Mouse (Mus musculus): ENCODE measurements at regions not wholly inside any gene's neighbourhood (a gene's known extent, or its start where the extent isn't known, plus 50 kb on each side); places are given as distances from the start of the nearest gene placed in this dataset.

DNA sequence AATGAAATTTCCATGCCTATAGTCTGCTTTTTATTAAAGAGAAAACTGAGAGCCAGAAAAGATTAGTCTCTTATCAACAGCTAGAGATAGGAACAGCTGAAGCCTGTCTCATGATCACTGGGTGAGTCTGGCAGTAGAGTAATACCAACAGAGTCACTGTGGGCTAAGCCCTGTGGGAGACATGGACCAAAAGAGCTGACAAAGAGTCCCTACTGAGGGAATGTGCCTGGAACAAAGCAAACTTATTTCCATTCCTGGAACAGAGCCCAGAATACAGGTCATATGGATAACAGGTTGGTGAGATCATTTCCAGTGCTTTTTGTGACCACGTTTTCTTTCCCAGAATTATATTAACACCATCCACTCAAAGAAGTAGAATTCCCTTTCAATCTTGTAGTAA is 237.4 kb downstream of the Tmsb4x start:
- DNase-seq (ENCODE audit: low spot score): no peak

DNA sequence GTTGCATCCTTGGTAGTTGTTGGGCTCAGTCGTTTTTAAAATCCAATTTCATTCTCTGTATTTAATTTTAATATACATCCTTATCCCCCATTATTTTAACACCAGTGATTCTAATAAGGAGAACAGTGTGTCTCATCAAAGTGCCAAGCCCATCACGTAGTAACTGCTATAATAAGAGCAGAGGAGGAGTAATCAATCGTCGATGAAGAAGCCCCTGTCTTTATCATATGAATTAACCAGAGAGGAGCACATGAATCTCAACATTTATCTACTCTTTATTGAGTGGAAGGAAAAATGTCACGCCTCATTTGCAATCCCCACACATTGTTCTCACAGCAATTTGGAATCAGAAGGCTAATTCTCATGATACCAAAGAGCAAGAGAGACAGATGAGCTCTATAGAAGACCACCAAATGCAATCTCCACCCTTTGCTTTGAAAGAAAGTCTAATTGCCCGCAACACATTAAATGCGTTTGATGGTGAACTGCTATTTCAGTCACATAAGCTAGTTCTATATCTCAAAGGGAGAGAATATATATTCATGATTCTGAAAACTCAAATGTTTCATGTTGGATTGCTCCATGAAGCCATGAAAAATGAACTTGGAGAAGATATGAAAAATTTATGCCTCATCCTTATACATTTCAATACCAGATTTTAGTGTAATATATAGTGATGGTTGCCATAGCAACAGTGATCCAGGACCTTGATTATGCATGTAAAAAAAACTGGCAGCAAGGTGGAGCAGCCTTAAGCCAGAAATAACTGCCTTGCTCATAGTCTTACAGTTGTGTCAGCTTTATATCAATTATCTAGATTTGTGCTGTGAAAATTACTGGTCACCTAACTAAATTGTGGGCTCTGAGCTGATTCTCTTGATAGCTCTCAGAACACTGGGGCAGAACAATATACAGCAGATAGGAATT is 244.2 kb downstream of the Tmsb4x start:
- no peak for DNase-seq (ENCODE audit: low spot score)

- DNase-seq (ENCODE audit: low spot score): no peak
These were observed 256.5 kb downstream of the Tmsb4x start for GRCm38 (mm10) chrX:166952528-166953189.

DNA sequence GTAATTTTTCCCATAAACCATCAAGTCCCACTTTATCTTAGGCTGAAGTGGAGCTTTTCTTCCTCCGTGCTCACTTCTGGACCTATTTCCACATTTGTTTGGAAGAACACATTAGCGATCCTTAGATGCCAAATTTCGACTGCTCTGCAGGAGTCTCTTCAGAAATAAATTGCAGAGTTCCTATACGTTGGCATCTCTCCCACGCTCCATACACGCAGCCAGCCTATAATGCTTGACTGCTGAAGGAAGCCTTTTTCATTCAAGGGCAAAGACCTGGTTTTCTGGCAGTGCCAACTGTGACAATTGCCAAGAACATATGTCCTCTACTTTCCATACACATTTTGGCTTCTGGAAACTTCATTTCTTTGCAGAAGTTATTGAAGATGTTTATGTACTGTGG is 258.1 kb downstream of the Tmsb4x start:
- no peak for DNase-seq (ENCODE audit: low spot score)

- no peak for DNase-seq (ENCODE audit: low spot score)
These were observed 263.2 kb downstream of the Tmsb4x start for GRCm38 (mm10) chrX:166945915-166946314.

- DNase-seq (ENCODE audit: low spot score): no peak
These were observed 263.6 kb downstream of the Tmsb4x start for GRCm38 (mm10) chrX:166945476-166945875.

GRCm38 (mm10) chrX:166933766-166934165 is 275.3 kb downstream of the Tmsb4x start:
- DNase-seq (ENCODE audit: low spot score): no peak

GRCm38 (mm10) chrX:166932472-166932871 is 276.6 kb downstream of the Tmsb4x start:
- no peak for DNase-seq (ENCODE audit: low spot score)

- DNase-seq (ENCODE audit: low spot score): no peak
These were observed 278.1 kb downstream of the Tmsb4x start for GRCm38 (mm10) chrX:166931048-166931447.

DNA sequence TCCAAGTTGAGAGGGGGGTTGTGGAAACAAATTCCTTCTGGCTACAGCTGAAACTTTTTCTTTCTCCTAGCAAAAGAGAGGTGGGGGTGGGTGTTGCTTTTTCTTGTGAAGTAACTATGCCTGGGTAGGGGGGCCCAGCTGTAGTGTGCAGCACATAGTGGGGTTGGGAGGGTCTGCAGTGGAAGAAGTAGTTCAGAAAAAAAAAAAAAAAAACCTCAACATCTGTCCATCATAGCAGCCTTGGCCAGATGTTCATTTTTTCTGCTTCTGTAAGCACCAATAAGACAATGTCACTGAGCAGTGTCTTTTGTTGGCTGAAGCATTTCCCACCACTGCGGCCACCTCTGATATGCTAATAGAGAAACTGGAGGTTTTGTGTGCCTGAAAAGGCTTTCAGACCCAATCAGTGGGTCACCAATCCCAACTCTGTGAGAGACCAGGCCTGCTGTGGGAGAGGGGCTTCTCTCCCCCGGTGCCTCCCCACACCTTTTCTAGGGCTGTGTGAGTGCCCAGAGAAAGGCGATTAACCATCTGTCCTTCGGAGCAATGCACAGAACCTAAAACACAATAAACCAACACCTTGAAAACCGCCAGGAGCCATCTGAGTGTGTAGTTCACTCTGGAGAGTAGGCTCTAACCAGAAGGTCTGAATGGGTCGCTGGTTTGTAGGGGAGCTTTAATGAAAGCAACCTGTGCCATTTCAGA is 279.2 kb downstream of the Tmsb4x start:
- DNase-seq (ENCODE audit: low spot score): no peak

DNA sequence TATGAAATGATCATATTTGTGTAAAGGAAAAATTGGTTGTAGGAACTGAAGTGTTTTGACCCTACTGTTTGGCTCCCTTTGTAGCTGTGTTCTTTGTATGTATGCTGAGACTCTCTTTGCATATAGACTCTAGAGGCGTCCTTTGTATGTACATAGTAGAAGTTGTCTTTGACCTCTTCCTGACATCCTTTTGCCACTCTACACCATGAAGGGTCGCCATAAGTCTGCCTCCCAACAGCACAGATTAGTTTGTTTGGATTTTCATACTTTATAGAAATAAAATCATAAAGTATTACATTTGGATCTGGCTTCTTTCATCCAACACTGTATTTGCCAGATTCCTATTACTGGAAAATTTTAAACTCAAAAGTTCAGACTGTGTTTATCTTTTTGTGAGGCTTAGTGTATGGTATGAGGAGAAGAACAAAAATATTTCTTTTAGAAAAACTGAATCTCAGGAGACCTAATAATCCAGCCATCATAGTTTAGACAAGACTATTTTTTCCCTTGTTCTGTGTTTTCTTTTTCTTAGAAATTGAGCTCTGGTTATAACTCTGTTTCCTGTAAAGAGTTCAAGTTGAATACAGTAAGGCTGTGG is 293.7 kb downstream of the Tmsb4x start:
- no peak for DNase-seq (ENCODE audit: low spot score)

GRCm38 (mm10) chrX:166906602-166907001 is 302.5 kb downstream of the Tmsb4x start:
- DNase-seq (ENCODE audit: low spot score): no peak

DNA sequence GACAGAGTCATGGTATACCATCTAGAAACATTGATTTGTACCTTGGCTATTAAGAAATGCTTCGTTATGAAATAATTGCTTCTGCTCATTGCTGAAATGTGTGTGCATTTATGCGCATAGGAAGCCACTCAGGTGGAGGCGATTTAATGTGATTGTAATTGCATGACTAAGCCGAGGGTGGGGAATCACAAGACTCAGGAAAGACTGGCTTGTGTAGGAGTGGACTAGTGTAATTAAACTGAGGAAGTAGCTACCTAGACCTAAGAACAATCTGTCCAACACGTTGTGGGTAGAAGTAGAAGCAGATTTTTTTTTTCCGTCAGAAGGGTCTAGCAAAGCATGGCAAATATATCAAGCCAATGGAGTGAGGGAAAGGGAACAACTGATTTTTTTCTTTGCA is 308.4 kb downstream of the Tmsb4x start:
- no peak for DNase-seq (ENCODE audit: low spot score)

DNA sequence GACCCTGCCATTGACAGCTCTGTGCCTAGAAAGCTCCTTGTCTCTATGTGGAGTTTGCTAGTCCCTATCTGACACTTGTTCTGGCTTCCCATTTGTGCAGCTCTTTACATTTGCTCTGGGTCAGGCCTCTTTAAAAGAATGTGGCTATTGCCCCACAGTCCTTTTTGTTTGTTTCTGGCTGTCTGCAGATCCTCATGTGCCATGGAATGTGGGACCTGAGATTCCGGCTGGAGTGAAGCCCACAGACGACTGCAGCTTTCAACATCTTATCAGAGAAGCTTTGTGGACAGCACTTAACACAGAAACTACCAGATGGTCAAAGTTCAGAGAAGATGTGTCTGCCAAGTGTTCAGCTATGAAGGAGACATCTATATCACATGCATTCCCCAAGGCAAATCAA is 309.7 kb upstream of the Egfl6 start:
- no peak for DNase-seq (ENCODE audit: low spot score)

- no peak for DNase-seq (ENCODE audit: low spot score)
These were observed 300.9 kb upstream of the Egfl6 start for GRCm38 (mm10) chrX:166886417-166886816.

- DNase-seq (ENCODE audit: low spot score): no peak
These were observed 284.0 kb upstream of the Egfl6 start for GRCm38 (mm10) chrX:166869515-166869914.

- no peak for DNase-seq (ENCODE audit: low spot score)
These were observed 282.2 kb upstream of the Egfl6 start for GRCm38 (mm10) chrX:166867692-166868091.
